Mouse (Mus musculus) brain, embryonic 14.5 days (tissue): ENCODE measurements around the gene Pnrc2.

Experiments used
- CTCF ChIP-seq: fragments of 200-500 bp; IDR thresholded peaks from 2 replicates; pipeline ENCODE4 v1.5.1; 2012; ENCODE audit warnings: inconsistent platforms, mild to moderate bottlenecking, moderate library complexity, borderline replicate concordance; ENCODE audit not compliant: insufficient read depth, insufficient read length; ENCODE audit errors: extremely low read depth
- POLR2A ChIP-seq: fragments of 200-500 bp; IDR thresholded peaks from 2 replicates; pipeline ENCODE4 v1.6.1; 2012; ENCODE audit warnings: mild to moderate bottlenecking, inconsistent platforms, borderline replicate concordance; ENCODE audit not compliant: poor library complexity, insufficient read depth, insufficient read length, severe bottlenecking; ENCODE audit errors: extremely low read depth

GRCm38 (mm10) chr4:135870227-135871023 lies 3.2 kb downstream of the Pnrc2 start:
- TF ChIP-seq POLR2A (no peak), CTCF (no peak)
